Mouse (Mus musculus): ENCODE measurements at regions not wholly inside any gene's neighbourhood (a gene's known extent, or its start where the extent isn't known, plus 50 kb on each side); places are given as distances from the start of the nearest gene placed in this dataset.

GRCm38 (mm10) chr16:93281715-93282114 is 322.1 kb downstream of the Setd4 start:
- no peak for TF ChIP-seq POLR2A (IDR thresholded peaks at IDR 0.05; ENCODE audit: low read depth, low read length)
- TF ChIP-seq CTCF (conservative IDR thresholded peaks at IDR 0.05; ENCODE audit: insufficient read depth, insufficient read length, low read depth, low read length), result no peak

All from kidney, adult 2 months (tissue).